Mouse (Mus musculus) spleen, embryonic (tissue): ENCODE results near the gene Apod.
"Not testable (repeated sequence)": the region's sequence is repeated elsewhere in the genome, so short reads cannot be mapped to it uniquely, and the experiment has no call there.

ENCODE experiments used
- CTCF ChIA-PET: fragments of 350-600 bp; sonication (Branson Sonifier 250); formaldehyde crosslinking; loops from one replicate; lab custom pipeline; 2022; lab: Charles Lee

Gene Apod

GRCm38 (mm10) chr16:31314497-31315233 lies at the start of gene Apod:
Gene Apod (minus strand): TSS chr16:31314808.
- CTCF ChIA-PET = no interaction called here

GRCm38 (mm10) chr16:31363685-31364436 lies 49.3 kb upstream of the Apod start:
- CTCF ChIA-PET = interaction anchor here (0.7 kb wide), 1 partner anchor 43 kb away, joined by 3 read pairs; no protein-coding TSS in a partner anchor

- CTCF ChIA-PET = no interaction called here
Observed at GRCm38 (mm10) chr16:31359542-31359941, 44.9 kb upstream of the Apod start.

- CTCF ChIA-PET = no interaction called here
Observed at GRCm38 (mm10) chr16:31358991-31359390, 44.4 kb upstream of the Apod start.

- CTCF ChIA-PET = no interaction called here
Observed at GRCm38 (mm10) chr16:31358576-31358975, 44.0 kb upstream of the Apod start.

GRCm38 (mm10) chr16:31355882-31356281 lies 41.3 kb upstream of the Apod start:
- CTCF ChIA-PET = interaction anchor here (0.7 kb wide), 1 partner anchor 1518 kb away, joined by 4 read pairs; no protein-coding TSS in a partner anchor

- CTCF ChIA-PET = no interaction called here
Observed at GRCm38 (mm10) chr16:31354341-31355329, 40.0 kb upstream of the Apod start.

- CTCF ChIA-PET = no interaction called here
Observed at GRCm38 (mm10) chr16:31352996-31353395, 38.4 kb upstream of the Apod start.

- CTCF ChIA-PET = interaction anchor here (1.1 kb wide), 1 partner anchor 44 kb away, joined by 3 read pairs; no protein-coding TSS in a partner anchor
Observed at GRCm38 (mm10) chr16:31347581-31347980, 33.0 kb upstream of the Apod start.

GRCm38 (mm10) chr16:31342966-31343365 lies 28.4 kb upstream of the Apod start:
- CTCF ChIA-PET = no interaction called here

- CTCF ChIA-PET = no interaction called here
Observed at GRCm38 (mm10) chr16:31342556-31342955, 27.9 kb upstream of the Apod start.

- CTCF ChIA-PET = no interaction called here
Observed at GRCm38 (mm10) chr16:31339332-31339731, 24.7 kb upstream of the Apod start.

GRCm38 (mm10) chr16:31337956-31338355 lies 23.3 kb upstream of the Apod start:
- CTCF ChIA-PET = no interaction called here

GRCm38 (mm10) chr16:31334796-31335195 lies 20.2 kb upstream of the Apod start:
- CTCF ChIA-PET = interaction anchor here (0.6 kb wide), 1 partner anchor 30 kb away, joined by 4 read pairs; no protein-coding TSS in a partner anchor

- CTCF ChIA-PET = interaction anchor here (0.6 kb wide), 1 partner anchor 1070 kb away, joined by 4 read pairs; no protein-coding TSS in a partner anchor
Observed at GRCm38 (mm10) chr16:31332586-31332985, 18.0 kb upstream of the Apod start.

- CTCF ChIA-PET = not testable (repeated sequence)
Observed at GRCm38 (mm10) chr16:31330970-31331369, 16.4 kb upstream of the Apod start.

- CTCF ChIA-PET = no interaction called here
Observed at GRCm38 (mm10) chr16:31329668-31330067, 15.1 kb upstream of the Apod start.

- CTCF ChIA-PET = interaction anchor here (0.6 kb wide), 1 partner anchor 61 kb away, joined by 5 read pairs; no protein-coding TSS in a partner anchor
Observed at GRCm38 (mm10) chr16:31327891-31328290, 13.3 kb upstream of the Apod start.

GRCm38 (mm10) chr16:31327430-31327829 lies 12.8 kb upstream of the Apod start:
- CTCF ChIA-PET = no interaction called here

GRCm38 (mm10) chr16:31326679-31327078 lies 12.1 kb upstream of the Apod start:
- CTCF ChIA-PET = no interaction called here

GRCm38 (mm10) chr16:31325966-31326365 lies 11.4 kb upstream of the Apod start:
- CTCF ChIA-PET = no interaction called here
